Mouse (Mus musculus): ENCODE measurements at regions not wholly inside any gene's neighbourhood (a gene's known extent, or its start where the extent isn't known, plus 50 kb on each side); places are given as distances from the start of the nearest gene placed in this dataset.

DNA sequence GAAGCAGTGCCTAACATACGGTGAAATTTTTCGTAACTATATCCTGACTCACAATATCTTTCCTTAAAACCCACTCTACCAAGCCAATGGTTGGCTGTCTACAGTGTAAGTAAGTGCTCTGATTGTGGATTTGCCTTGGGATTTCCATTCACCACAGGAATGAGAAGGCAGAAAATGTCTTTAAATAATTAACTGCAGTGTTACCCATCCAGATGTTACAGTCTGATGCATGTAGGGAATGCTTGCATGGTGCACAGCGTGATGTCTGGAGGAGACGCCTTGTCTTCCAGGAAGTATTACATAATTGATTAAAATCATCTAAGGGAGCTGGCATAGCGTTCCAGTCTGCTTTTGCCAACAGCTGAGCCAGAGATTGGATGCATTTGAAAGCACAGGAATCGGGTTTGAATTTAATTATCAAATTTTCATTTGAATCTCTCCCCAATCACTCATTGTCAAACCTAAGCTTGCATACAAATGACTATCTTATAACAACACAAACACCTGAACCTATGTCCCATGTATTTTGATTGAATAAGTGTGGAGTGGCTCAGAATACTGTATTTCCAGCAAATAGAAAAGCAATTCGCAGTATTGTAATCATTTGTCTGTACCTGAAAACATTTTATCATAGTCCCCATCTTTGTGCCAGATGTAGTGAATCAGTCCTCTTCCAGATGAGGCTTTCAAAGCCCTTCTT, 170.8 kb upstream of the Ano5 start:
- H3K4me3 ChIP-seq (ENCODE audit: low read depth, low read length), result no peak overlapping the region
- no peak for TF ChIP-seq EP300 (IDR thresholded peaks at IDR 0.05; ENCODE audit: low read depth)
- no peak for TF ChIP-seq CTCF (IDR thresholded peaks at IDR 0.05; ENCODE audit: low read depth)
- H3K9me3 ChIP-seq (ENCODE audit: low read length), result no peaks in the 10 kb centered on the region
- H3K27ac ChIP-seq (ENCODE audit: low read depth), result no peak overlapping the region
- no peaks in the 10 kb centered on the region for H3K4me1 ChIP-seq (ENCODE audit: insufficient read depth)
- ATAC-seq (no peak), DNase-seq (no peak)
- 73% methylated on average over 7 of the region's 7 CpGs for WGBS (ENCODE audit: insufficient replicate concordance)
- no peaks in the 10 kb centered on the region for H3K27me3 ChIP-seq (ENCODE audit: insufficient read depth, low read length)
- H3K4me2 ChIP-seq (ENCODE audit: low read depth, low read length), result no peak overlapping the region
- no peaks in the 10 kb centered on the region for H3K36me3 ChIP-seq (replicated peaks; ENCODE audit: insufficient read depth, low read length)
- H3K9ac ChIP-seq (replicated peaks), result no peak overlapping the region

DNA sequence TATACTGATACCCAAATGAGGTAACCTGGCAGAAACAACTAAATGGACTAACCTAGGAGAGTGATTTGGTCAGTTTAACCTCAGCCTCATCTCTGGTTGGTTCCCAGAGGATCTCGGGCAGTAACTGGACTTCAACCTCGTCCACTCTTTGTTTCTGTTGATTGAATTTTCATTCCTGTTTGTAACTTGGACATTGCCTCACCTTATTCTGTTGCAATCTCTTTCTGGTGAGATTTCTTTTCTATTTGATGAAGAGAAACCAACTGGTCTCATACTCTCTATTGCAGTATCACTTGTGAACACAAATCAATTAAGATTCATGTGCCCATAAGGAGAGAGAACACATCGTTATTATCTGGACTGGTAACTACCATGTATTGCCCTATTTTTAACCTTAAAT, 163.3 kb upstream of the Ano5 start:
- no peaks in the 10 kb centered on the region for H3K27me3 ChIP-seq (ENCODE audit: insufficient read depth, low read length)
- TF ChIP-seq CTCF (IDR thresholded peaks at IDR 0.05; ENCODE audit: low read depth) (no peak), EP300 (IDR thresholded peaks at IDR 0.05; ENCODE audit: low read depth) (no peak)
- H3K27ac ChIP-seq (ENCODE audit: low read depth), result no peak overlapping the region
- WGBS (ENCODE audit: insufficient replicate concordance), result 61% methylated on average over 3 of the region's 3 CpGs
- no peak overlapping the region for H3K9ac ChIP-seq (replicated peaks)
- ATAC-seq (no peak), DNase-seq (no peak)
- H3K4me1 ChIP-seq (ENCODE audit: insufficient read depth), result no peaks in the 10 kb centered on the region
- H3K4me2 ChIP-seq (ENCODE audit: low read depth, low read length), result no peak overlapping the region
- no peak overlapping the region for H3K4me3 ChIP-seq (ENCODE audit: low read depth, low read length)
- H3K9me3 ChIP-seq (ENCODE audit: low read length), result no peaks in the 10 kb centered on the region
- no peaks in the 10 kb centered on the region for H3K36me3 ChIP-seq (replicated peaks; ENCODE audit: insufficient read depth, low read length)

DNA sequence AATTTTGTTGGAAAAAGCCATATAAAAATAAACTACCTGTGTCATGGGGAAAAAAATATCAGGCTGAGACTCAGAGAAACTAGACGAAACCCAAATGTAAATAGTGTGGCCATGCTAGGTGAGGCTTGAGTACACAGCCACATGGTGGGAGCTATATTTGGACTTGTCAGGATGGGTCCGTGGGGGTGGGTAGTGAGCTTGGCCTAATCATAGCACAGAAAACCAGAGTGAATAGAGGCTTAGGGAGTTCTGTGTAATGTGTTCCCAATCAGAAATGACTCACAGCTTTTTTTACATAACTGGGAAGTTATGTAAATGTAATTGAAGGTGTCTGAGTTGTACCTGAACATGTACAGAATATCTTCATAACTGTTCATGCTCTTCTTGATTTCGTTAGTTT, 150.7 kb upstream of the Ano5 start:
- Histone ChIP-seq H3K4me2 (ENCODE audit: low read depth, low read length) (no peak overlapping the region), H3K36me3 (replicated peaks; ENCODE audit: insufficient read depth, low read length) (no peaks in the 10 kb centered on the region), H3K27me3 (ENCODE audit: insufficient read depth, low read length) (no peaks in the 10 kb centered on the region), H3K4me1 (ENCODE audit: insufficient read depth) (no peaks in the 10 kb centered on the region), H3K27ac (ENCODE audit: low read depth) (no peak overlapping the region), H3K4me3 (ENCODE audit: low read depth, low read length) (no peak overlapping the region), H3K9me3 (ENCODE audit: low read length) (no peaks in the 10 kb centered on the region), H3K9ac (replicated peaks) (no peak overlapping the region)
- TF ChIP-seq CTCF (IDR thresholded peaks at IDR 0.05; ENCODE audit: low read depth) (no peak), EP300 (IDR thresholded peaks at IDR 0.05; ENCODE audit: low read depth) (no peak)
- no peak for ATAC-seq
- WGBS (ENCODE audit: insufficient replicate concordance), result 52% methylated on average over 3 of the region's 3 CpGs
- no peak for DNase-seq

DNA sequence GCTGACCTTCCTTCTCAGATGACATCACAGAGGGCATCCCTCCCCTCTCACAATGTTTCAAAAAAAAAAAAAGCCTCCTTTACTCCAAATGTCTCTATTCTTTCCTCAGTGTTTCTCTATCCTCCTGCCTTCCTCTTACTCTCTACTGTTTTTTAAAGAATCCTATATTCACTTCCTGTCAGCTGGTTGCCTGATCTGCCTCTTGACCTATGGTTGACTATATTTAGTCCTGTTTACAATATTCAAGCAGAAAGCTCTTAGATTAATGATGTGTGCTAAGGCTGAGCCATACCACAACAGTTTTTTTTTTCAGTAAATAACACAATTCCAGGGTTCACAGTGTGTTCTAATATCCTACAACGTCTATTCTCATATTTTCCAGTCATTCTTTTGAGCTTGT, 133.2 kb upstream of the Ano5 start:
- Histone ChIP-seq H3K36me3 (replicated peaks; ENCODE audit: insufficient read depth, low read length) (no peaks in the 10 kb centered on the region), H3K9ac (replicated peaks) (no peak overlapping the region), H3K4me1 (ENCODE audit: insufficient read depth) (no peaks in the 10 kb centered on the region), H3K27ac (ENCODE audit: low read depth) (no peak overlapping the region), H3K4me2 (ENCODE audit: low read depth, low read length) (no peak overlapping the region), H3K4me3 (ENCODE audit: low read depth, low read length) (no peak overlapping the region), H3K27me3 (ENCODE audit: insufficient read depth, low read length) (no peaks in the 10 kb centered on the region), H3K9me3 (ENCODE audit: low read length) (no peaks in the 10 kb centered on the region)
- no peak for TF ChIP-seq EP300 (IDR thresholded peaks at IDR 0.05; ENCODE audit: low read depth)
- no peak for TF ChIP-seq CTCF (IDR thresholded peaks at IDR 0.05; ENCODE audit: low read depth)
- 55% methylated on average over 1 of the region's 1 CpGs for WGBS (ENCODE audit: insufficient replicate concordance)
- DNase-seq (no peak), ATAC-seq (no peak)
